Mouse (Mus musculus): ENCODE data around the gene Gnmt. TPM values are rescaled to one million over a fixed set of nuclear protein-coding genes. Genes with fewer than 3 reads are reported as not detected.

The Gnmt gene
- polyA plus RNA-seq, 1 experiment, result 14.1 TPM

DNA sequence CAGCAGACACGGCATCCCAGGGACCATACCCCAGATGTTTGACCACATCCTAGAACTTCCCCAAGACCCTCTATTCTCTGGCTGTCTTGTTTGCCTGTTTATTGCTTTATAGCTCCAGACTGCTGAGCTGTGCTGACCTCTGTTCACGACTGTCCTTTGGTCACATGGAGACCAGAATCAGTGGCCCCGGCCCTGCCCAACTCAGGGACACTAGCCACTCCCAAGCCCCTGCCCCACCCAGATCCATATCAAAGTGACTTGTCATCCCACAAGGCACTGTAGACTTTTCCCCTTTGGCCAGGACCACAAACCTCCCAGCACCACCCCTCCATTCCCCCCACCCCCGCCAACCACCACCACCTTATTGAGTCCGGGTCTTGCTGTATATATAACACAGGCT lies 29.7 kb downstream of the Gnmt start:
- TF ChIP-seq CTCF (IDR thresholded peaks at IDR 0.05; ENCODE audit: insufficient read depth, low read length) (no peak), POLR2A (IDR thresholded peaks at IDR 0.05; ENCODE audit: borderline replicate concordance, extremely low read depth, low read depth, low read length) (no peak)
- Histone ChIP-seq H3K4me3 (replicated peaks; ENCODE audit: extremely low read depth, low read depth, low read length) (no peak overlapping the region), H3K4me1 (ENCODE audit: control insufficient read depth, insufficient read depth, low read length) (peaks cover 8% of the 10 kb centered on the region)
- no peak for DNase-seq
- 75% methylated on average over 5 of the region's 5 CpGs for WGBS

DNA sequence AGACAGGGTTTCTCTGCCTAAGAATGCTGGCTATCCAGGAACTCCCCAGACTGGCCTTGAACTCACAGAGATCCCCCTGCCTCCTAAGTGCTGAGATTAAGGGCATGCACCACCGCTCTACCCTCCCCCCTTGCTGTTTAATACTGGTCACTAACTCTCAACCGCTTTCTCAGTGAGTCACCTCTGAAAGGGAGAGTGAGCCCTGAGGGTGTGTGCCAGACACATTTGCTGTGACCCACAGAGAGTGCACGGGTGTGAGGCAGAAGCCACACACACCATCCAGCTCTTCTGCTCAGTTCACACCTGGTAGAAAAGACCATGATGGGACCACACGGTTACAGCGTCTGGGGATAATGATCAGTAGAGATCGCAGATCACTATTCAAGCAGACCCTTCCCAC lies 30.5 kb downstream of the Gnmt start:
- Histone ChIP-seq H3K4me3 (replicated peaks; ENCODE audit: extremely low read depth, low read depth, low read length) (no peak overlapping the region), H3K4me1 (ENCODE audit: control insufficient read depth, insufficient read depth, low read length) (peaks cover 4% of the 10 kb centered on the region)
- WGBS, result 83% methylated on average over 6 of the region's 6 CpGs
- DNase-seq, result no peak
- TF ChIP-seq POLR2A (IDR thresholded peaks at IDR 0.05; ENCODE audit: borderline replicate concordance, extremely low read depth, low read depth, low read length) (no peak), CTCF (IDR thresholded peaks at IDR 0.05; ENCODE audit: insufficient read depth, low read length) (no peak)

DNA sequence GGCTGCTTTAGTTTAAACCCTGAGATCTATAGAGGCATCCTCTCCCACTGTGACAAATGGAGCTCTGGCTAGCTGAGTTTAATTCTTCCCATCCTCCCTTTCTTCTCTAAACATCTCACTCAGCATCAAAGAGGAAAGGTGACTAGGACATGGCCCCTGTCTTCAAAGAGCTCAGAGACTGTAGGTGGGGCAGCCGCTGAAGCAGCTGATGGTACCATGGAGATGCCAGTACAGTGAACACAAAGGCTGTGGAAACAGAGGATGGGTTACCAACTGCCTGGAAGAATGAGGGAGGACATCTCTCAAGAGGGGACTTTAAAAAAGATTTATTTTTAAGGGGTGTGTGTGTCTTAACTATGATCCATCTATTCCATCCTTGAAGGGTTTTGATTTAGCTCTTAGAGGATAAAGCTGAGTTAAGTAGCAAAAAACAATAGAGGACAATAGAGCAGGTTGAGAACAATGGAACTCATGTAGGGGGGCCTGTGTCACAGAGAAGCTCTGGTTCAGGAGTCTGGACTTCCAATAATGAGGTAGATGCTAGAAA lies 34.4 kb downstream of the Gnmt start:
- Histone ChIP-seq H3K4me3 (replicated peaks; ENCODE audit: extremely low read depth, low read depth, low read length) (no peak overlapping the region), H3K4me1 (ENCODE audit: control insufficient read depth, insufficient read depth, low read length) (no peaks in the 10 kb centered on the region)
- no peak for DNase-seq
- 64% methylated on average over 1 of the region's 1 CpGs for WGBS
- TF ChIP-seq POLR2A (IDR thresholded peaks at IDR 0.05; ENCODE audit: borderline replicate concordance, extremely low read depth, low read depth, low read length) (no peak), CTCF (IDR thresholded peaks at IDR 0.05; ENCODE audit: insufficient read depth, low read length) (no peak)

DNA sequence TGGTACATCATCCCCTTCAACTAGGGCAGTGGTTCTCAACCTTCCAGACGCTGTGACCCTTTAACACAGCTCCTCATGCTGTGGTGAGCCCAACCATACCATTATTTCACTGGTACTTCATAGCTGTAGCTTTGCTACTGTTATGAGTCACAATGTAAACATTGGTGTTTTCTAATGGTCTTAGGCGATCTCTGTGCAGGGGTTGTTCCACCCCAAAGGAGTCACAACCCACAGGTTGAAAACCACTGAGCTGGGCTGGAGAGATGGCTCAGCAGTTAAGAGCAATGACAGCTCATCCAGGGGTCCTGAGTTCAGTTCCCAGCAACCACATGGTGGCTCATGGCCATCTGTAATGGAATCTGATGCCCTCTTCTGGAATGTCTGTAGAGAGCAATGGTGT lies 37.6 kb downstream of the Gnmt start:
- no peak for DNase-seq
- no peak for TF ChIP-seq CTCF (IDR thresholded peaks at IDR 0.05; ENCODE audit: insufficient read depth, low read length)
- TF ChIP-seq POLR2A (IDR thresholded peaks at IDR 0.05; ENCODE audit: borderline replicate concordance, extremely low read depth, low read depth, low read length), result no peak
- 77% methylated on average over 2 of the region's 2 CpGs for WGBS

DNA sequence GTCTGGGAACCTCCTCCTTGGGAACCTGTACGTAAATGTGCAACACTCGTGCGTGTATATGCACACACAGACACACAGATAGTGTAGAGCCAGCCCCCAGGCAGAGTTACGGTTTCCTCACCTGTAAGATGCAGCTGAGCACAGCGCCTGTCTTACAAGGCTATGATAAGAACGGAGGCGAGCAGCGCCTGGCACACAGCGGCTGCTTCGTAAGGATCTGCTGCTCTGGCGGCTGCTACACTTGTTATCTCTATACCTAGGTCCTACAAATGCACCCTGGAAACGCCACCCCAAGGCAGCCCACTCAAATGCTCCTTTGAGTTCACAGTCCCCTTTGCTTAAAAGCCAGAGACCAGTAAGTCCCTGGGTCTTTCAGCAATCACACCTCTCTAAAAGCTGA lies 38.3 kb downstream of the Gnmt start:
- TF ChIP-seq CTCF (IDR thresholded peaks at IDR 0.05; ENCODE audit: insufficient read depth, low read length), result no peak
- no peak for TF ChIP-seq POLR2A (IDR thresholded peaks at IDR 0.05; ENCODE audit: borderline replicate concordance, extremely low read depth, low read depth, low read length)
- no peak for DNase-seq
- 87% methylated on average over 12 of the region's 12 CpGs for WGBS

More for the DNA sequence above, 37.6 kb downstream of the Gnmt start:
- Histone ChIP-seq H3K4me3 (replicated peaks; ENCODE audit: extremely low read depth, low read depth, low read length) (no peak overlapping the region), H3K4me1 (ENCODE audit: control insufficient read depth, insufficient read depth, low read length) (no peaks in the 10 kb centered on the region)

DNA sequence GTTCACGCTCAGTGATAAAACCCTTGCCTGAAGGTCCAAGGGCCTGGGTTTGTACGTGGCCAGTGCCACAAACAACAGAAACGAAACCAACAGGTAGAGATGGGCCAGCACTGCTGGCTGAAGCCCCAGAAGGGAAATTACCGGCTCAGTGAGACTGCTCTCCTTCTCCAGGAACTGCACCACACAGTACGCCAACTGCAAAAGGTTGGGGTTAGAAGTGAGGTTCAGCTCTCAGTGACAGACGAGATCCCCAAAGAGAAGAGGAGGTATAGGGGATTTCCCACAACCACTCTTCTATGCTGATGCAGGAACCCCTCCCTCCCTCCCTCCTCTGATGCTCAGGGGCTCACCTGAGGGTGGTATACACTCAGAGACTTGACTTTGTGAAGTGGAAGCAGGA lies 43.1 kb downstream of the Gnmt start:
- 86% methylated on average over 6 of the region's 6 CpGs for WGBS
- TF ChIP-seq CTCF (IDR thresholded peaks at IDR 0.05; ENCODE audit: insufficient read depth, low read length) (no peak), POLR2A (IDR thresholded peaks at IDR 0.05; ENCODE audit: borderline replicate concordance, extremely low read depth, low read depth, low read length) (no peak)
- H3K4me3 ChIP-seq (replicated peaks; ENCODE audit: extremely low read depth, low read depth, low read length), result no peak overlapping the region
- peaks cover 4% of the 10 kb centered on the region; the same call in 1 of the 2 replicates for H3K4me1 ChIP-seq (ENCODE audit: control insufficient read depth, insufficient read depth, low read length)
- DNase-seq, result no peak

More for the DNA sequence above, 38.3 kb downstream of the Gnmt start:
- H3K4me3 ChIP-seq (replicated peaks; ENCODE audit: extremely low read depth, low read depth, low read length), result no peak overlapping the region
- no peaks in the 10 kb centered on the region for H3K4me1 ChIP-seq (ENCODE audit: control insufficient read depth, insufficient read depth, low read length)

DNA sequence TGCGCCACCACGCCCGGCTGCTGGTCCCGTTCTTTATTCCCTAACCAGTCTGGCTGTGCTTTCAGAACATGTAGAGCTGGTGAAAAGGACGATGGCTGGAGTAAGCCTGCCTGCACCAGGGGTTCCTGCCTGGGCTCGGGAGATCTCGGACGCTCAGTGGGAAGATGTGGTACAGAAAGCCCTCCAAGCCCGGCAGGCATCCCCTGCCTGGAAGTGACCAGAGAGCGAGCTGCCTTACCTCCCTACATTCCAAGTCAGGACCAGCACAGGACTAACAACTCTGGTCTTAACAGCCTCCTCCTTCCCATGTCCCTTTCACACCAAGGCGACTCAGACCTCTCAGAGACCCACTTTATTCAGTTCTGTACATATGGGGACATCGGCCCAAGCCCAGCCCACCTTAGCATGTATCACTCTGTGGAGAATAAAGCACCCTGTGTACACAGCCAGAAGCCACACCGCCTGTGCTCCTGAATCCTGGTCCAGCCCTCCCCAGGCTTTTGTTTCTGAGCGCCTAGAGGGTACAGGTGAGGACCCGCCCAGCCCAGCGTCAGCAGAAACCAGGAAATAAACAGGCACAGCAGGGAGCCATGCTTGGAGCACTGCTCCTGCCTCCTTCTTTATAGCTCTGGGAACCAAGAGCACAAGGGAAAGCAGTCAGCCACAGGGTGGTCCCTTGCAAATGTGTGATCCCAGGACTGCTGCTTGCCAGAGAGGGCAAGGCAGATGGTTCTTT lies 46.1 kb downstream of the Gnmt start:
- 87% methylated on average over 16 of the region's 16 CpGs for WGBS
- peaks cover 6% of the 10 kb centered on the region; the same call in 1 of the 2 replicates for H3K4me1 ChIP-seq (ENCODE audit: control insufficient read depth, insufficient read depth, low read length)
- peak; percentile 13 for DNase-seq
- TF ChIP-seq CTCF (IDR thresholded peaks at IDR 0.05; ENCODE audit: insufficient read depth, low read length), result no peak
- TF ChIP-seq POLR2A (IDR thresholded peaks at IDR 0.05; ENCODE audit: borderline replicate concordance, extremely low read depth, low read depth, low read length), result no peak
- H3K4me3 ChIP-seq (replicated peaks; ENCODE audit: extremely low read depth, low read depth, low read length), result no peak overlapping the region

DNA sequence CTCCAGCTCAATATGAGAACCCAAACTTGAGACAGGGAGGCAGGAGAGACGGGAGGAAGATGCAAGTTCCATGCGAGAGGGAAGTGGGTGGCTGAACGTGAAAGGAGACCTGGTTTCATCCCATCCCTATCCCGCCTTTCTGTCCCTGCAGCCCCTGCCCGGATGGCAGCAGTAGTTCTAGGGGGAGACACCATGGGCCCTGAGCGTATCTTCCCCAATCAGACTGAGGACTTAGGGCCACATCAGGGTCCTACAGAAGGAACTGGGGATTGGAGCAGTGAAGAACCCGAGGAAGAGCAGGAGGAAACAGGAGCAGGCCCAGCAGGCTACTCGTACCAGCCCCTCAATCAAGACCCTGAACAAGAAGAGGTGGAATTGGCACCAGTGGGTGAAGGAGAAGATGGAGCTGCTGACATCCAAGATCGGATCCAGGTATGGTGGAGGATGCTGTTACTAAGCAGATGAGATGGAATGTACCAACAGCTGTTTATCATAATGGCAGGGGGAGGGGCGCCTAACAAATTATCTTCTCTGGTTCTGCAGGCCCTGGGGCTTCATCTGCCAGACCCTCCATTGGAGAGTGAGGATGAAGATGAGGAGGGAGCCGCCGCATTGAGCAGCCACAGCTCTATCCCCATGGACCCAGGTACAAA lies 47.4 kb downstream of the Gnmt start:
- H3K4me3 ChIP-seq (replicated peaks; ENCODE audit: extremely low read depth, low read depth, low read length), result peak overlapping the region; percentile 68
- DNase-seq, result peak; percentile 15
- TF ChIP-seq CTCF (IDR thresholded peaks at IDR 0.05; ENCODE audit: insufficient read depth, low read length) (no peak), POLR2A (IDR thresholded peaks at IDR 0.05; ENCODE audit: borderline replicate concordance, extremely low read depth, low read depth, low read length) (no peak)
- WGBS, result 25% methylated on average over 12 of the region's 12 CpGs
- H3K4me1 ChIP-seq (ENCODE audit: control insufficient read depth, insufficient read depth, low read length), result peaks cover 6% of the 10 kb centered on the region; the same call in 1 of the 2 replicates

DNA sequence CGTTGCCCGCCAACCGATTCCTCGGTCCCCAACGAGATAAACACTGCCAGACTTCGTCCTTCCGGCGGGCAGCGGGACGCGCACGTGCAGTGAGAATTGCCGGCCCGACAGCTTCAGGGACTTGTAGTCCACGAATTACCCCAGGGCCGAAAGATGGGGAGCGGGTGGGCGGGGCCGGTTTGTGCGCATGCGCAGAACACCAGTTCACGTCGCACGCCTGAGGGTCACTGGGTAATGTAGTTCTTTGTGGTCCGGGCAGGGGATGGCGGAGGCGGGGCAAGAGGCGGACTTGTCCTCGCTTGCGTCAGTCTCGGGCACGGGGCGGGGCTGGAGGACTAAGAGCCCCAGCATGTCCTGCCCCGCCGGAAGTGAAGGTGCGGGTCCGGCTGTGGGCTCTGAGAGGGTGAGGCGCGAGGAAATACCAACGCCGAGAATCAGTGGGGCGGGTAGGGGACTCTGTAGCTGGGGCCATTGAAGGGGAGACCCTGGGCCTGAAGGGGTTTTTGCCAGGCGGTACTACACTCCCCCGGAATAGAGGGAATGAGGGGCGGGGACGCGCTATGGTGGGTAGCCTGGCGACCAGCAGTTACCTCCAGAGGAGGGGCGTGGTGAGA lies 48.1 kb downstream of the Gnmt start, which contains the start of gene Klhdc3:
TSS of gene Klhdc3 (minus strand) at position 155 of the 614 bp plus-strand sequence.
- peak; percentile 58; the same call in 1 of the 2 replicates for TF ChIP-seq POLR2A (IDR thresholded peaks at IDR 0.05; ENCODE audit: borderline replicate concordance, extremely low read depth, low read depth, low read length)
- TF ChIP-seq CTCF (IDR thresholded peaks at IDR 0.05; ENCODE audit: insufficient read depth, low read length), result no peak
- WGBS, result under 1% methylated on average over 49 of the region's 49 CpGs
- DNase-seq, result peak; percentile 93
- Histone ChIP-seq H3K4me3 (replicated peaks; ENCODE audit: extremely low read depth, low read depth, low read length) (peak within 1 kb of the TSS; percentile 75), H3K4me1 (ENCODE audit: control insufficient read depth, insufficient read depth, low read length) (peaks cover 6% of the 10 kb centered on the region; the same call in 1 of the 2 replicates)

Data from lung, adult 2 months (tissue).